Mouse (Mus musculus) fibroblast of lung, adult 2 months (primary cell): ENCODE results near the gene Lrrc20.
"Not testable (repeated sequence)": the region's sequence is repeated elsewhere in the genome, so short reads cannot be mapped to it uniquely, and the experiment has no call there.

ENCODE experiments used
- DNase-seq: peaks from one replicate; pipeline ENCODE4 v3.0.0-alpha.2; 2011; ENCODE audit warnings: low read depth

Gene Lrrc20

DNA sequence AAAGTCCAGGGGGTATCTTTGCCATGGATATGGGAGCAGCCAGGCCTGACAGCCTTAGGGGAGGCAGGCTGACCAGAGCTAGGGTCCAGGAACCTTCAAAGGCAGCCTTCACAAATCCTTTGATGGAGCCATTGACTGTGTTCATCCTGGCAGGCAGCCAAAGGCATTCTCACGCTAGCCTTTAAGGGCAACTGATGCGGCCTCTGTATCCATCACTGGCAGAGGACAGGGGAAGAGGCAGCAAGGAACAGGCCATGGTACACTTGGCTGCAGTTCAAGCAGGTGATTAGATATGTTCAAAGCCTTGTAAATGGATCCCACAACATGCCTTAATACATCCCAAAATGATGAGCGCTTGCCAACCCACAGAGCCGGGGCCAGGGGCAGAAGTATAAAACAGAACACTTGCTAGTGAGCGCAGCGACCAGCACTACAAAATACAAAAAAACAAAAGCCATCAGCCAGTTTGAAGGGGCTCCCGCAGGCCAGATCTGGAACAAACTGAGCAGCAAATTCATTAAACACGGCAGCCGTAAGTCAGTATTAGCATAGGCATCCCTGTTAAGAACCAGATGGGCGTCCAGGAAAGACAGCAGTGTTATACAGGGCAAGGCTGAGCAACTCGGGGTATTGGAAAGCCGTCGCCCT is 100.6 kb downstream of the Lrrc20 start:
- no peak for DNase-seq

DNA sequence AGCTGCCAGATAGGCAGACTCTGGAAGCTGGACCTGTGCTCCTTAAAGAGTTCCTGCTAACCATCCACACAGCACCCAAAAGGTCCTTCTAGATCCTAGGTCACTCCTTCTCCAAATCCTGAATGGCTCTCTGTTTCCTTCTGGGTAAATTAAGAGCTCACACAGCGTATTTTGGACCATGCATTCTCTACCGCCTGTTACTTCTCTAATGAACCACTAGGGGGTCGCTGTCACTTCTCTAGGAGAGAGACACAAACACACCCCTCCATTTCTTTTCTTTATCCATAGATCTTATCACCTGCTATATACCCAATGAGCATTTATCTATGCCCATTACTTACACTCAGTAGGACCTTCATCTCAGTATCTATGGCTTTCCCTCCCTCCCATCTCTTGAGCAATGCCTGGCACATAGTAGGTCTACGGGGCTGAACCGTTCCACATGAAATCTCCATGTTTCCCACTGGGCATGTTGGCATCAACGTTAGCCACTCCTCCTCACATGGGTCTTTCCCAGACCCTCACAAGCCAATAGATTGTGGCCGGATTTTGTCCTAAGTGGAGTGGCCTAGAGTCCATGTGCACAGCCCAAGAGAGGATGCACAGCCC is 111.7 kb downstream of the Lrrc20 start:
- DNase-seq = no peak

DNA sequence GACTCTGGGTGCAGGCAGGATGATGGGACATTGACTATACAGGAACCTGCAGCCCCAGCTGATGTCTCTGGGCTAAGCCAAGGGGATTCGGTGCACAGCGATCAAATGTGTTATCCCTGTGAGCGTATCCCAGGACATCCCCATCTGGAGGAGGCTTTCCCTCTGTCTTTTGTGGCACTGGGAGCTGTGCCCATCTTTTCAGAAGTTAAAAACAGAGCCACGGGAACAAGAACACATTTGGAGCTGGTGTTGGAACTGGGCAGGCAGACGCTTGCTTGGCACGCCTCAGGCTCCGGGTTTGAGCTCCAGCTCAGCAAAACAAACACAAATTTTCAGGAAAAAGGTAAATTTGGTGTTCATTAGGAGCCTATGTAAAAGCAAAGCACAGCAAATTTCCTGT is 122.4 kb downstream of the Lrrc20 start:
- DNase-seq = no peak

DNA sequence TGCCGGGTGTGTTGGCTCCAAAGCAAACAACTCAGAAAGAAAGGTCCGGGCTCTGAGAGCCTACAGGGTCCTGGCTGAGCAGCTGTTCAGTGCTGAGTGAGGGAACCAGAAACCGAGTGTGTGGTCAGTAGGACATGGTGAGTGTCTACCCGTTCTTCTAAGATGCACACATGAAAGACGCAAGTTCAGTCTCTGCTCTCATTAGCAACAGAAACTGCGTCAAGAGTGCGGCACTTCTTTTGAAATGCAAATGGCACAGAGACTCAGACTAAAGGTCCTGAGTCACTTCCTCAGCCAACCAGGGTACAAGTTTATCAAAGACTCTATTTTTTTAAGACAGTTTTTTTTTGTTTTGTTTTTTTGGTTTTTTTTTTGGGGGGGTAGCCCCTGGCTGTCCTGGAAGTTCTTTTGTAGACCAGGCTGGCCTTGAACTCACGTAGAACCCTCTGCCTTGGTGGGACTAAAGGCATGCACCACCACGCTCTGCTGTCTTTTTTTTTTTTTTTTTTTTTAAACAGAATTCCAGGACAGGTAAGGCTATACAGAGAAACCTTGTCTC is 124.0 kb downstream of the Lrrc20 start:
- no peak for DNase-seq

DNA sequence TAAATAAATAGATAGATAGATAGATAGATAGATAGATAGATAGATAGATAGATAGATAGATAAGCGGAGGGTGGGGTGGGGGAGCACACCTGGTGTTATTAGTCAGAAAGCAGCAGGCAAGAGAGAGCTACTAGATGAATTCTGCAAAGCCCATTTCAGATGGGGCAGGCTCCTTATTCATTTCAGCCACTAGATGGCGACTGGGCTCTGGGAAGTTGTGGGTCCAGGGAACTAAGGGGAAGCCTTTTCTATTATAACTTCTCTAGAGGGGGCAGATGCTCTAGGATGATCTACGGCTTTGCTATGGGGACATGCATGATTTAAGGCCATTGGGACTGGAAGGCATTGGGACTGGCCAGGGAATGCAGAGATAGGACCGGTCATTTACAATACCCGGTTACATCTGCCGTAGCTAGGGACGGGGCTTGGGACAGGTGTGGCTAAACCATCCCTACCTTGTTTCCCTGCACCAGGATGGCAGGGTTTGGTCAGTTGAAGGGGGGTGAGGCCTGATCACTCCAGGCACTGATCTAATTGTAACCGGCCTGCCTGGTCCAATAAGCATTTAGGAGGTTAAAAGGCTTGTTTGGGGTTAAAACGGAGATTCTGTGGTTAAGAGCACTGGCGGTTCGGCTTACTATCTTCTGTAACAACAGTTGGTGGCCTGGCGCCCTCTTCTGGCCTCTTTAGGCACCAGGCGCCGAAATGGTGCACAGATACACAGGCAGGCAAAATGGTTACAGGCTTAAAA is 126.9 kb downstream of the Lrrc20 start:
- DNase-seq = no peak

DNA sequence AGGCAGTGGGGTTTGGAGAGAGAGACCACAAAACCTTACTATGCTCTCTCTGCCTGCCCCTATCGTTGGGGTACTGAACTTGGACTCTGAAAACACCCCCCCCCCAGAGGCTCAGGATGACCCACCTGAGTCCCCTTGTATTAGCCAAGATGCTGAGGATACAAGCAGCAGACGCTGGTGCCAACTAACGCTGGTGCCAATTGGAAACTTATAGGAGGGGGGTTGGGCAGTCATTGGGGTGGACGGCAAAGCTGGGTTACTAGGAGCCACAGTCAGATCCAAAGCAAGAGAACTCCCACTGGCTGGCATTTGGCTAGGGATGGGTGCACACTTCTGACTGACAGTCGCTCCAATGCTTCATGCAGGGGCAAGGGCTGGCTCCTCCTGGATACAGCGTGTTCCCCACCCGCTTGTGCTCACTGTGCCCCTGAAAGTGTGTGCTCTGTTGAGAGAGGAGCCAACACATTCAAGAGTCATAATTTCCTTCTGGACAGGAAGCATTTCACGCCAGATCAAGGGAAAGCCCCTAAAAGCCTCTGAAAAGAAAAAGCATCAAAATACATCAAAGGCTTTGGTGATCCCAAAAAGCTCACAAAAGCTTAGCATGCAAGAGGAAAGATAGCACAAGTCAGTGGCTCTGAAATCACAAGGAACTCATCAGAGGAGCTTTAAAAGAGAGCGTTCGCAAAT is 128.9 kb downstream of the Lrrc20 start:
- no peak for DNase-seq

DNA sequence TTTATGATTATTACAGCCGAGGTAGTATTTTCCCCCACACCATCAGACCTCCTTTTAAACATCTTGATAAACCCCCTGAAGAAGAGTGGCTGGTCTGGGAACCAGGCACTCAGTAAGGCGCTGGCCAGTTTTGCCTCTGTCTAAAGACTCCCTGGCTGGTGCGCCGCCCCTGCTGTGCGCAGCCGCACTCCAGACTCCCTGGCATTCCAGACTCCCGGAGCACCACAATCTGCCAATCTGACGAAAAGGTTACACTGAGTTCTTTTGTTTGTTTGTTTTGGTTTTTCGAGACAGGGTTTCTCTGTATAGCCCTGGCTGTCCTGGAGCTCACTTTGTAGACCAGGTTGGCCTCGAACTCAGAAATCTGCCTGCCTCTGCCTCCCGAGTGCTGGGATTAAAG is 129.8 kb downstream of the Lrrc20 start:
- not testable (repeated sequence) for DNase-seq

DNA sequence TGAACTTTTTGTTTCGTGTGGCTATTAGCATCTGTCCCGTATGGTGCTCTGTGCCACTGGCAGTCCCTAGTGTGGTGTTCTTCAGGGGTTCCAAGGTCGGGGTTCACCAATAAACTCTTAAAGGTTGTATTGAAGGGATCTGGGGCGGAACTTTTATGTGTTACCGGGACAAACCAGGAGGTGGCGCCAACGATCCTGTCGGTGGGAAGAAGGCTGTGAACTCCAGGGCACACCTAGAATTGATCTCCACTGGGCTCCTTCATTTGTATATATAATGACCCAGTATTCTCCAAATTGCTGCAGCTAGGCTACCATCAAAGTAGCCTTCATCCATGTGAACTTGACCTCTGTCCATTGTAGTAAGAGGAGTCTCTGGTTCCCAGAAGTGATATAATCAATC is 130.2 kb downstream of the Lrrc20 start:
- peak; percentile 44 for DNase-seq

DNA sequence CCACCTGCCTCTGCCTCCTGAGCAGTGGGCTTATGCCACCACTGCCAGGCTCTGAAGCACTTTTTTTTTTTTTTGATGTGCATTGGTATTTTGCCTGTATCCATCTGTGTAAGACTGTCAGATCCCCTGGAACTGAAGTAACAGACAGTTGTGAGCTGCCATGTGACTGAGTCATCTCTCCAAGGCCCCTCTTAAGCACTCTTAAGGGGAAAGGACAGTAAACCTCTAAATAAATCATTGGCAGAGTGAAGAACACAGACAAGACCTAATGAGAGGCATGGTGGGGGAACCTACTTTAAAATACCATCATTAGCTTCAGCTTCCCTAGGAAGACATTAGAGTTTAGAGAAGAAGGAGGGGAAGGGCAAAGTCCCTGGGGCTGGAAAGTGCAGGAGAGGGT is 132.6 kb downstream of the Lrrc20 start:
- no peak for DNase-seq

DNA sequence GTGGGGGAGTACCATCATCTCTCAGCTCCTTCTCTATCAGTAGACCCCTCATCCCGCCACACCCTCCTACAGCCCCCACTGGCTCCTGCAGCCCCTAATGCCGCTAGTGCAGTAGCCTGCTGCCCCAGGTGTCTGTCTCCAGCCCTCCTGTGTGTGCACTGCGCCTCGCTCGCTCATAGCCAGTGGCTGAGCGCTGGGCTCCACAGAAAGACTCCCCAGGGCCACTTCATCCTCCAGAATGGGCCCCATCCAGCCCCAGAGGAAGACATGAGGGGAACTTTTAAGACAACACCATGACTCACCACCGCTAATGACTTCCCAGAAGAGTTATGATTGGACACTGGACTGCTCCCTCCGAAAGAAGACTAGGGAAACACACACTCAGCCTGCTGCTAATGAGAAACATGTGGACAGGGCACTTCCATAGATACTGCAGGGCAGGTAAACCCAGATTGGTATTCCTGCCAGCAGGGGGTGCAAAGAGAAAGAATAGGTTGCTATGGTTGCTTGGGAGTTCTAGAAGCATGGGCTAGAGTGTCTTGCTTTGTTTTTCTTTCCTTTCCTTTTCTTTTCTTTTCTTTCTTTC is 135.1 kb downstream of the Lrrc20 start:
- DNase-seq = no peak

DNA sequence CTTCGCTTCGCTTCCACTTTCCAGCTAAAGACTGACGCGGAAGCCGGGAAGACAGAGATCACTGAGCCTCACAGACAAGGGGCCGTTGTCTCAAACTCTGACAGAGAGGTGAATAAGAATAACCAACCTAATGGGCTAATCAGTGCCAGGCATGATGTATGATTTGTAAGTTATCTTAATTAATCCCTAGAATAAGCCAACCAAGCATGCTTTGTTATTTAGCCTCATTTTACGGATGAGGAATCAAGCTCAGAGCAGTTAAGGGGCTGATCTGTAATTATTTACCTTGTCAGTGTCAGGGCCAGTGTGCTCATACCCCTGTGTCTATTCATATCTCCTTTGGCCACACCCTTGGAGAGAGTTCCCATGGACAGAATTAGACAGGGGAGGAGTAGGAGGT is 138.7 kb downstream of the Lrrc20 start:
- DNase-seq = no peak

DNA sequence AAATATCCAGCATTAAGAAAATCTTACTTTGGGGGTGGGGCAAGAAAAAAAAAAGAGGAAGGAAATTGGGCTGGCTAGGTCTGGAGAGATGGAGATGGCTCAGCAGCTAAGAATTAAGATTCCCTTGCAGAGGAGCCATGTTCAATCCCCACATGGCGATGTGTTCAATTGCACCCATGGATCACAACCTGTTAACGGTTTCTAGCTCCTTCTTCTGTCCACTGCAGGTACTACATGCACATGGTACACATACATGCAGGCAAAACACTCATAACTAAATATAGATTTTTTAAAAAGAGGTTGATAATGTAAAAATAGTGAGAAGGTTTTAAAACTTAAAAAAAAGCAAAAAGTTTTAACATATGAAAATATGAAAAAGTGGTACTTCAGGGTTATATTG is 142.9 kb downstream of the Lrrc20 start:
- DNase-seq = no peak

DNA sequence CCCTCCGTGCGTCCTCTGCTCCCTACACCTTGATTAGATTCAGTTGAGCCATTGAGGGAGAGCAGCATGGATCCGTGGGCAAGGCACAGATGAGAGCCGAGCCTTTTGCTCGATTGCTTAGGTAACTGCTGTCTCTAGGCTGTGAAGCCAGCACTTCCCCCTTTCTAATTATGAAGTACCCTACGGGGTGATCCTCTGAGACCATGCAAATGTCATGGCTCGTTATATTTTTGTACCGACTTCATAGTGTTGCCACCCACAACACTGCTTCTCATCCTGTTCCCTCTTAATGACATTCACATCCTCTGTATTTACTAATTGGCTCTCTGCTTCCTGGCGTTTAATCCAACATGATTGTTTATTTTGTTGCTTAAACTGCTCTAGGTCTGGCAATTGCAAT is 146.1 kb downstream of the Lrrc20 start:
- no peak for DNase-seq

DNA sequence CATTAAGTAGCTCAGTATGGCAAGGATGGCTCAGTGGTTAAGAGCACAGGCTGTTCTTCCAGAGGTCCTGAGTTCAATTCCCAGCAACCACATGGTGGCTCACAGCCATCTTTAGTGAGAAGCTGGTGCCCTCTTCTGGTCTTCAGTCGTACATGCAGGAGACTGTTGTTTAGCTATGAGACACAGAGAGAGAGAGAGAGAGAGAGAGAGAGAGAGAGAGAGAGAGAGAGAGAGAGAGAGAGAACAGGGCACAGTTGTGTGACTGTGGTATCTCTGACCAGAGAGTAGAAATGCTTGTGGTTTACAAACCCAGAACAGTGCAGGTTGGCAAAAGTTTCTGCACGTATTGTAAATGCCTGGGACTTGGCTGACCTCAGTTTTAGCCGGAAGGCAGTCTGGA is 148.3 kb downstream of the Lrrc20 start:
- not testable (repeated sequence) for DNase-seq

DNA sequence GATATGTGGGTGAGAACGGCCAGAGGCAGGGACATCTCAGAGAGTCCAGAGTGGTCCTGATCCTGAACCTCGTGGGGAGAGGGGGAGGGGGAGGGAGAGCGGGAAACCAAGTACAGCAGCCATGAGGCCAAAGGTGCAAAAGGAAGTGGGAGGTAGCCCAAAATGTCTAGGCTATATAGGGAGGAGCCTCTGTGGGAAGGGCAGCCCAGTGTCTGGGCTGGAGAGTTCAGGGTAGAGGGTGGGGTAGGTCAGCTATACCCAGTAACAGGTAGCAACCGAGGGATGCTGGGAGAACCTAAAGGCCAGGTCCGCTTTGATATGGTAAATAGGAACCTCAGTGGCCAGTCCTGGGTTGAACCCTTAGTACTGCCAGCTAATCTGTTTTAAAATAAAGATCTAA is 149.2 kb downstream of the Lrrc20 start:
- DNase-seq = no peak

DNA sequence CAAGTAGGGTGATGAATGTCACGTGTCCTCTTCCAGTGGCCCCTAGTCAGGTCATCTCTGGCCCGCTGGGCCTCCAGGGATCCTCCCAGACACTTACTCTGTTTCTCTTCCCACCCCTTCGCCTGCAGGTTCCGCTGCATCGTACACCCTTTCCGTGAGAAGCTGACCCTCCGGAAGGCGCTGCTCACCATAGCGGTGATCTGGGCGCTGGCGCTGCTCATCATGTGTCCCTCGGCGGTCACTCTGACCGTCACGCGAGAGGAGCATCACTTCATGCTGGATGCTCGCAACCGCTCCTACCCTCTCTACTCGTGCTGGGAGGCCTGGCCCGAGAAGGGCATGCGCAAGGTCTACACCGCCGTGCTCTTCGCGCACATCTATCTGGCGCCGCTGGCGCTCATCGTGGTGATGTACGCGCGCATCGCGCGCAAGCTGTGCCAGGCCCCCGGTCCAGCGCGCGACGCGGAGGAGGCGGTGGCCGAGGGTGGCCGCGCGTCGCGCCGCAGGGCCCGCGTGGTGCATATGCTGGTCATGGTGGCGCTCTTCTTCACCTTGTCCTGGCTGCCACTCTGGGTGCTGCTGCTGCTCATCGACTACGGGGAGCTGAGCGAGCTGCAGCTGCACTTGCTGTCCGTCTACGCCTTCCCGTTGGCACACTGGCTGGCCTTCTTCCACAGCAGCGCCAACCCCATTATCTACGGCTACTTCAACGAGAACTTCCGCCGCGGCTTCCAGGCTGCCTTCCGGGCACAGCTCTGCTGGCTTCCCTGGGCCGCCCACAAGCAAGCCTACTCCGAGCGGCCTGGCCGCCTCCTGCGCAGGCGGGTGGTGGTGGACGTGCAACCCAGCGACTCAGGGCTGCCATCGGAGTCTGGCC is 150.0 kb downstream of the Lrrc20 start:
- no peak for DNase-seq

DNA sequence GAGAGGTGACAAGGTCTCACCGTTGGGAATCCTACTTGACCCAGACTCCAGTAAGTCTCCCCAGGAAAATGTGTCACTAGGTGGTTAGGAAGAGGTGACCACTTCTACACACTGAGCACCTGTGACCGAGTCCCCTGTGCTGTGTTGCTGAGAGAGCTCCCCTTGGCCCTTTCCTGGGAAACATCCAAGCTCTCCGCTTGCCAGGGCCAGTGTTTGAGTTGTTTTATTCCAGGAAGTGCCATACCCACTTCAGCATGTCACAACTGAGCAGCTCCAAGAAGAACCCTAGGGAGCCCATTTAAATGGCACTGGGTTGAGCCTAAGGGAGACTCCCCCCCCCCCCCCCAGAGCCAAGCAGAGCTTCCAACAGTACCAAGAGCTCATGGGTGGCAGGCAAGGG is 150.9 kb downstream of the Lrrc20 start:
- no peak for DNase-seq

DNA sequence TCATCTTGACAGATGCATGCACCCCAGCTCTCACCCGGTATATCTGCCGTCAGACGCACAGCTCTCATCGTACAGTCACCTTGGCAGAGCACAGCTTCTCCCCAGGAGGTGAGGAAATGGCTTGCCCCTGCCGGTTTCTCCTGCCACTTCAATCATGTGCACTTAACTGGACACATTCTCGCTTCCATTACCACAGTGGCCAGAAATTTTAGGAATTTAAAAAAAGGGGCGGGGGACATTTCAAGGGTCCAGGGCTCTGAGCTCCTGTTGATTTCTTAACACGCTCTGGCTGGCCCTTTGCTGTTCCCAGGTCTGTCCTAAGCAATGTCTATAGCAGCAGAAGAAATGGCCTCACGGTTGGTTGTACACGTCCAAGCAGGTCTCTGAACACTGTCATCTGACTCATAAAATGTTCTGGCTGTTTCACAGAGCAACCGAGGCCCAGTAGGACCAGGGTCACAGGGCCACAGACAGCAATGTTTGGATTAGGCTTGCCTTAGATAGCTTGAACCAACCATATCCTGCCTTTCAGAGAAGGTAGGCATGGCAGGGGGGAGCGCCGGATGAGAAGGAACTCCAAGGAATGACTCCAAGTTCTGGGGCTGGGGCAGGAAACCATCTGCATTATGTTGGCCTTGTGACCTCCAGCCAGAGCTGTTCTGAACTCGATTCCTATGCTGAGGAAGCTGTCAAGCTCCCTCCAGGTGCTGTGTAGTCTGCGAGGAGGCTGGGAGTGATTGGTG is 151.8 kb downstream of the Lrrc20 start:
- DNase-seq = no peak

DNA sequence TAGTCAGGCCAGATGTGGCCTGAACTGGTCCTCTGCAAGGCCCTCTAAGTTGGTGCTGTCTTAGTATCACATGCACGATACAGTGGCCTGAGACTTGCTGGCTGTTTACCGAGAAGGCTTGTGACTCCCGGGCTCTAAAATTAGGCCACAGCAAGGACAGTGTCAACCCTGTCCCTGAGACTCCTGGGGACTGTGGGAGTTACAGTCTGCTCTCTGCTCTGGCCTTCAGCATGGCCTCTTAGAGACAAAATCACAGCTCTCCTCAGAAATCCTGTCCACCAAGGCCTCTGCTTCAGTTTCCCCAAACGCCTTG is 152.3 kb downstream of the Lrrc20 start:
- DNase-seq = no peak
